Mouse (Mus musculus) layer of hippocampus, postnatal 36 days (tissue): ENCODE measurements around the gene Ttc7b. TPM values are rescaled to one million over a fixed set of nuclear protein-coding genes. Genes with fewer than 3 reads are reported as not detected.

Source experiments
- DNase-seq, 2 experiments: peaks; one replicate each; pipeline ENCODE4 v3.0.0; 2022
- total RNA-seq, 2 experiments: library from RNA; stranded (reverse); gene quantifications; 2 replicates each; pipeline ENCODE4 v1.2.3; 2021

The Ttc7b gene
- total RNA-seq, 2 experiments from 2014 or later, result 160 to 183 TPM

- DNase-seq, result no peak
Measured at GRCm38 (mm10) chr12:100483054-100483453, 37.6 kb downstream of the Ttc7b start.

- DNase-seq, result no peak
Measured at GRCm38 (mm10) chr12:100482255-100482654, 38.4 kb downstream of the Ttc7b start.

GRCm38 (mm10) chr12:100481443-100482026 is 39.1 kb downstream of the Ttc7b start:
- no peak for DNase-seq

GRCm38 (mm10) chr12:100480642-100481442 is 39.8 kb downstream of the Ttc7b start:
- no peak for DNase-seq

- DNase-seq, result no peak
Measured at GRCm38 (mm10) chr12:100479892-100480621, 40.6 kb downstream of the Ttc7b start.

GRCm38 (mm10) chr12:100479270-100479869 is 41.3 kb downstream of the Ttc7b start:
- DNase-seq, result no peak

- no peak for DNase-seq
Measured at GRCm38 (mm10) chr12:100478615-100479014, 42.0 kb downstream of the Ttc7b start.

GRCm38 (mm10) chr12:100478151-100478550 is 42.5 kb downstream of the Ttc7b start:
- no peak for DNase-seq

- no peak for DNase-seq
Measured at GRCm38 (mm10) chr12:100477474-100477873, 43.2 kb downstream of the Ttc7b start.

GRCm38 (mm10) chr12:100476351-100476750 is 44.3 kb downstream of the Ttc7b start:
- DNase-seq, result no peak

- no peak for DNase-seq
Measured at GRCm38 (mm10) chr12:100475489-100475888, 45.1 kb downstream of the Ttc7b start.

- DNase-seq, result no peak
Measured at GRCm38 (mm10) chr12:100474661-100475321, 45.8 kb downstream of the Ttc7b start.

GRCm38 (mm10) chr12:100470295-100470694 is 50.3 kb downstream of the Ttc7b start:
- DNase-seq, result no peak

- no peak for DNase-seq
Measured at GRCm38 (mm10) chr12:100469503-100470293, 50.9 kb downstream of the Ttc7b start.

- DNase-seq, result no peak
Measured at GRCm38 (mm10) chr12:100465101-100465715, 55.4 kb downstream of the Ttc7b start.

- DNase-seq, result no peak
Measured at GRCm38 (mm10) chr12:100457701-100458100, 62.9 kb downstream of the Ttc7b start.

- no peak for DNase-seq
Measured at GRCm38 (mm10) chr12:100456257-100456975, 64.2 kb downstream of the Ttc7b start.

GRCm38 (mm10) chr12:100455453-100455852 is 65.2 kb downstream of the Ttc7b start:
- no peak for DNase-seq

- DNase-seq, result no peak
Measured at GRCm38 (mm10) chr12:100447701-100448277, 72.8 kb downstream of the Ttc7b start.

GRCm38 (mm10) chr12:100447161-100447560 is 73.5 kb downstream of the Ttc7b start:
- no peak for DNase-seq
